Mouse (Mus musculus) limb, embryonic 11.5 days (tissue): ENCODE results near the gene Stum. TPM values are rescaled to one million over a fixed set of nuclear protein-coding genes. Genes with fewer than 3 reads are reported as not detected.

Source experiments
- ATAC-seq: fragments of 200-750 bp; cut with Nextera tagmentation; 2 replicates; pipeline ENCODE4 v1.8.0; 2017; ENCODE audit warnings: low read depth; ENCODE audit not compliant: insufficient number of reproducible peaks, low FRiP score, low TSS enrichment
- DNase-seq: peaks from one replicate; pipeline ENCODE4 v3.0.0-alpha.2; 2015; ENCODE audit warnings: low spot score
- H3K27ac ChIP-seq: fragments of 300-500 bp; sonication (generic); replicated peaks from 2 replicates; pipeline ENCODE4 v1.5.1; 2014; ENCODE audit warnings: low read depth, mild to moderate bottlenecking, low read length
- H3K27me3 ChIP-seq: fragments of 300-500 bp; sonication (generic); 2 replicates; pipeline ENCODE4 v1.6.1; 2014; ENCODE audit warnings: mild to moderate bottlenecking, low read length, mixed read lengths; ENCODE audit not compliant: control insufficient read depth, insufficient read depth
- H3K36me3 ChIP-seq: fragments of 300-500 bp; sonication (generic); 2 replicates; pipeline ENCODE4 v1.6.1; 2014; ENCODE audit warnings: mild to moderate bottlenecking, low read length, moderate library complexity, mixed read lengths; ENCODE audit not compliant: control insufficient read depth, insufficient read depth
- H3K4me1 ChIP-seq: fragments of 300-500 bp; sonication (generic); 2 replicates; pipeline ENCODE4 v1.6.1; 2014; ENCODE audit warnings: low read length, mixed read lengths; ENCODE audit not compliant: control insufficient read depth, insufficient read depth
- H3K4me2 ChIP-seq: fragments of 300-500 bp; sonication (generic); 2 replicates; pipeline ENCODE4 v1.6.1; 2014; ENCODE audit warnings: low read depth, mild to moderate bottlenecking, moderate library complexity; ENCODE audit not compliant: severe bottlenecking
- H3K4me3 ChIP-seq: fragments of 300-500 bp; sonication (generic); 2 replicates; pipeline ENCODE4 v1.5.1; 2014; ENCODE audit warnings: low read depth, low read length
- H3K9ac ChIP-seq: fragments of 300-500 bp; sonication (generic); 2 replicates; pipeline ENCODE4 v1.6.1; 2014; ENCODE audit warnings: mild to moderate bottlenecking, low read length
- H3K9me3 ChIP-seq: fragments of 300-500 bp; sonication (generic); 2 replicates; pipeline ENCODE4 v1.6.1; 2016; ENCODE audit warnings: low read length; ENCODE audit not compliant: control insufficient read depth
- WGBS: fragments of 180-500 bp; shearing (Covaris S2); extraction: QIAGEN DNeasy Blood & Tissue Kit; methylation state at CpG from one replicate; pipeline ENCODE4 v1.1.7; 2014; 5-methylcytosine and 5-hydroxymethylcytosine counted together
- polyA plus RNA-seq: library from polyadenylated mRNA; unstranded; fragments of >200 nt; fragmentation: Nextera tagmentation; extraction: Ambion mirVana; gene quantifications from 2 replicates; pipeline ENCODE4 v1.2.1, GENCODE M21; 2014

Gene Stum
- polyA plus RNA-seq, 1 experiment from 2014 or later: 0.93 TPM

DNA sequence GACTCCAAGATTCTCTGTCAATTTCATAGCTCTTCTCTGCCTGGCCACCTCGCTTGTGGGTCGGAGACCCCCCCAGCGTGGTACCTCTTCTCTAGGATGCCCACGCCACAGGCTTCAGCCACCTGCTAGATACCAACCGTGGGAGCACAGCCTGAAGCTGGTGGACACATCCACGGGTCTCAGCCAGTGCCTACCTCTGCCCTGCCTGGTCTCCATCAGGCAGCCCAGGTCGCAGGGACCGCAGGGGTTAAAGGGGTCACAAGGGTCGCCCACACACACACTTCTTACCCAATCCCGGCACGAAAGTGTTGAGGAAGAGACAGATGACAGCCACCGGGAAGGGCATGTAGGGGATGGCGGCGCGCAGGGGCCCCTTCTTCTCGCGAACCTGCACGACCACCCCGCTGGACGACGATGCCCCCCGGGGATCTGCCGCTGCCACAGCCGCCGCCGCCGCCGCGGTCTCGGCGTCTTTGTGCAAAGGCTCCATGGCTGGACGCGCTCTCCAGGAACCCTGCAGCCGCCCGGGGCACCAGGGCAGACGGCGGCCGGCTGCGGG lies 385 bp downstream of the Stum start:
- peak overlapping the region; percentile 37; the same call in 1 of the 2 replicates for H3K9ac ChIP-seq
- no peak for DNase-seq
- no peaks in the 10 kb centered on the region for H3K9me3 ChIP-seq
- peak overlapping the region; percentile 47 for H3K4me3 ChIP-seq
- H3K36me3 ChIP-seq: no peaks in the 10 kb centered on the region
- H3K27ac ChIP-seq: no peak overlapping the region
- peaks cover 16% of the 10 kb centered on the region for H3K4me1 ChIP-seq
- ATAC-seq: peak; percentile 41
- H3K4me2 ChIP-seq: peak overlapping the region; percentile 90
- H3K27me3 ChIP-seq: peaks cover 26% of the 10 kb centered on the region
- WGBS: 3% methylated on average over 38 of the region's 39 CpGs

DNA sequence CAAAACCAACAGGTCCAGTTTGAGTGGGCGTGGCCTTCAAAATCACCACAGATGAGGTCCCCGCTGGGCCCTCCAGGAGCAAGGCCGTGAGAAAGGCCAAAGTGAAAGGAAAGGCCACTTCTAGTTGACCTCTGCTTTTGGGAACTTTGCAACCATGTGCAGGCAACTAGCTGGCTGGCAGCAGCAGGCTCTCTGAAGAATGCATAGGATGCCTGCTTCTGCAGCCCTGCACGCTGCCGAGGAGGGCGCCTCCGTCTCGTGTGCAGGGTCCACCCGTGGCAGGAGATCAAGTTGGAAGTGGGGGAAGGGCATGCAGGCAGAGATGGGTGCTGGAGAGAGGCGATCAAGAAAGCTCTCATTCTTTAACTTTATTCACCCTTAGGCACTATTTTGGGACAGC lies 1.3 kb downstream of the Stum start:
- DNase-seq: no peak
- no peak for ATAC-seq
- H3K27me3 ChIP-seq: peaks cover 26% of the 10 kb centered on the region
- H3K4me3 ChIP-seq: no peak overlapping the region
- H3K4me2 ChIP-seq: 0 out of 2 replicates have a peak overlapping the region, but pooled peaks have one; percentile 90
- H3K36me3 ChIP-seq: no peaks in the 10 kb centered on the region
- peaks cover 16% of the 10 kb centered on the region for H3K4me1 ChIP-seq
- 19% methylated on average over 10 of the region's 10 CpGs for WGBS
- no peaks in the 10 kb centered on the region for H3K9me3 ChIP-seq
- no peak overlapping the region for H3K9ac ChIP-seq
- no peak overlapping the region for H3K27ac ChIP-seq

DNA sequence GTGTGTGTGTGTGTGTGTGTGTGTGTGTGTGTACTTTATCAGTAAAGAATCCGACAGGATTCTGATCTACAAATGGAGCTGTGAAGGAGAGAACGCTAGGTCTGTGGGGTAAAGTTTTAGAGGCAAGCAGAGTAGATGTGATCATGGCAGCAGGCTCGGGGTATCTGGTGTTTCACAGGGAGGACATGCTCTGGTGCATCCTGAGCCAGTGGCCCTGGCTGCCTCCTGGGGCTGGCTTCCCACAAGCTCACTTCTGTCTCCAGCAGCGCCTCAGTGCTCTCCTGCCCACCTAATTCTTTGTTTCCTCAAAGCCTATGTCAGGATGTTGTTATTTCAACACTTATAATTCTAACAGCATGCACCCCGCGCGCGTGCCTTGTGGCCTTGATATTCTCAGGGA lies 2.0 kb downstream of the Stum start:
- Histone ChIP-seq H3K4me1 (peaks cover 16% of the 10 kb centered on the region), H3K27me3 (peaks cover 26% of the 10 kb centered on the region), H3K9me3 (no peaks in the 10 kb centered on the region), H3K9ac (no peak overlapping the region), H3K27ac (no peak overlapping the region), H3K36me3 (no peaks in the 10 kb centered on the region), H3K4me2 (no peak overlapping the region), H3K4me3 (no peak overlapping the region)
- ATAC-seq (no peak), DNase-seq (no peak)
- 55% methylated on average over 8 of the region's 8 CpGs for WGBS

DNA sequence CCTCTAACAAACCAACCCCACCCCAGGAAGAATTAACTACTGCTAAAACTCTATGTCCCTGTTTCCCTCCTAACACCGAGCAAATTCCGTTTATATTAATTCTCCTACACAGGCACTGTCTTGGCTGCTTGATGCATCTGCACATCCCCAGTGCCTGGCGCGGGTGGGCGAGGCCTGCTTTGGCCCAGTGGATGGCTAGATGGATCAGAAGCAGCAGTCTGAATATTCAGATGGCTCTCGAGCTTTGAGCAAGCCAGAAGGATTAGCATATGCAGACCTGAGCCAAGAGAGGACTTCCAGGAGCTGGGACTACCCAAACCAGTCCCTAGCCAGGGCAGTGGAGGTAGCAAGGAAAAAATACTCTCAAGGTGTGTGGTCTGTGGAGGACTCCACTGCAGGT lies 3.0 kb downstream of the Stum start:
- Histone ChIP-seq H3K4me2 (no peak overlapping the region), H3K9ac (no peak overlapping the region), H3K4me3 (no peak overlapping the region), H3K27me3 (peaks cover 26% of the 10 kb centered on the region), H3K4me1 (peaks cover 16% of the 10 kb centered on the region), H3K36me3 (no peaks in the 10 kb centered on the region), H3K9me3 (no peaks in the 10 kb centered on the region), H3K27ac (no peak overlapping the region)
- DNase-seq: no peak
- no peak for ATAC-seq
- WGBS: 47% methylated on average over 6 of the region's 6 CpGs

DNA sequence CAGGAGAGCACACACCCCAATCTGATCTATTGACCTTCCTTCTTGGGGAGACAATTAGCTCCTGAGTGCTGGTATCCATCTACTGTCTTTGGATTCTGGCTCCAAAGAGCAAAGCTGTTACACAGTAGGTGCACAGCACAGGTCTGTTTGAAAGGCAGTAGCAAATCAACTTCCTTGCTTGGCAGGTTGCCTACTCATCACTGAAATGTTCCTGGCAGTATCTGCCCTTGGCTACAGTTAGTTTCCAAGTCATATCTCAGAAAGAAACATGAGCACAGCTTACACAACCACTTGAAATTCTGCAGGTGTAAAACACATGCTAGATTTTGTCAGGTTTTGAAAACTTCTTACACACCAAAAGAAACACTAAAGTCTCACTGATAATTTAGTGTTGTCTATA lies 9.7 kb downstream of the Stum start:
- H3K27ac ChIP-seq: no peak overlapping the region
- DNase-seq (no peak), ATAC-seq (no peak)
- no peaks in the 10 kb centered on the region for H3K4me1 ChIP-seq
- H3K4me2 ChIP-seq: no peak overlapping the region
- H3K9ac ChIP-seq: no peak overlapping the region
- no peak overlapping the region for H3K4me3 ChIP-seq
- no peaks in the 10 kb centered on the region for H3K27me3 ChIP-seq
- H3K9me3 ChIP-seq: no peaks in the 10 kb centered on the region
- H3K36me3 ChIP-seq: no peaks in the 10 kb centered on the region

DNA sequence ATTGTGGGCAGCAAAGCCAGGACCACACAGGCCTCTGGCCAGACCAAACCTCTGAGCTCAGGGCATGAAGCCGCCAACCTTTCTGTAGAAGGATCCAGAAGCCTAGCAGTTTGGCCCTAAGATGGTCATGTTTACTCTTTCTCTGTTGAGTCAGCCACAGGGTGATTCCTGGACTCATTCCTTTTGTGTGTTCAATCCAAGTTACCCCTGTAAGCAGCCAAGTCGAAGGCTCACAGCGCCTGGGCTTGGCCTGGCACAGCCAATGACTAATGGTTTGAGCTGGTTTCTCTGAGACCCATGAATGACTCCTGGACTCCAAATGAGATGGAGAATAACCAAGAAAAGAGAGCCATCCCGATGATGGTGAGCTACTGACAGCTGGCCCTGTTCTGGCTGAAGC lies 15.3 kb downstream of the Stum start:
- WGBS: 94% methylated on average over 4 of the region's 4 CpGs
- H3K9me3 ChIP-seq: no peaks in the 10 kb centered on the region
- no peaks in the 10 kb centered on the region for H3K27me3 ChIP-seq
- H3K4me3 ChIP-seq: no peak overlapping the region
- DNase-seq (no peak), ATAC-seq (no peak)
- no peaks in the 10 kb centered on the region for H3K36me3 ChIP-seq
- no peak overlapping the region for H3K9ac ChIP-seq
- H3K27ac ChIP-seq: no peak overlapping the region
- no peaks in the 10 kb centered on the region for H3K4me1 ChIP-seq
- no peak overlapping the region for H3K4me2 ChIP-seq

DNA sequence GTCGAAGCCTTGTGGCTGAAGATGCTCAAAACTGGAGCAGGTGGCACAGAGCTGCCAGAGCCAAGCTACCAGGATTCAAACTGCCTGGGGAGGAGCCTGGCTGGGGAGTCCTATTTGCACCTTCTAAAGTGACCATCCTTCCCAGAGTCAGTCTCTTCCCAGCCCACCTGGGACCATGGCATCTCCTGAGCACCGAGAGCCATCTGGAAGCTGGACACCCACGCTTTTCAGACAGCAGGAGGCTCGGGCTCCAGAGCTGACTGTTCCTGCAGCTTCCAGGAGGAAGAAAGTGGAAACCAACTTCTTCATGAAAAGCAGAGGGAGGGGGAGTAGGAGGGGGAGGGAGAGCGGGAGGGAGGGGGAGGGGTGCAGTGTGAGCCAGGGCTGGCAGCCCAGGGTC lies 17.7 kb downstream of the Stum start:
- H3K4me2 ChIP-seq: no peak overlapping the region
- ATAC-seq (no peak), DNase-seq (no peak)
- no peaks in the 10 kb centered on the region for H3K9me3 ChIP-seq
- H3K4me3 ChIP-seq: no peak overlapping the region
- 60% methylated on average over 5 of the region's 5 CpGs for WGBS
- H3K4me1 ChIP-seq: no peaks in the 10 kb centered on the region
- H3K27me3 ChIP-seq: no peaks in the 10 kb centered on the region
- H3K9ac ChIP-seq: no peak overlapping the region
- no peaks in the 10 kb centered on the region for H3K36me3 ChIP-seq
- no peak overlapping the region for H3K27ac ChIP-seq

DNA sequence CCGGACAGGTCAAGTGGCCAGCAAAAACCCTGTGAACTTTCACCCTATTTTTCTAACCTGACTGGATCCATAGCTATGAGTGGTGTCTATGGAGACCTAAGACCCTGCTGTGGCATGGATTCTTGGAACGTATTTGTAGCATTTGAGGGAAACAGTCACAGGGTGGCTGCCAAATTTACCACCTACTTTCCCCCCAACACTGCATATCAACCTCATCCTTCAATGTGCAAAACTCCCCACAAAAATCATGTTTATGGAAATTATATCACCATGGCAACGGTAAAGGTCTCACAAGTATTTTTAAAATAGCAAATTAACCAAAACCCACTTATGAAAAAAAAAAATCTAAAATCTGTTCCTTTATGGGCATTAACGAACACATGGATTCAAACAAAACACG lies 18.9 kb downstream of the Stum start:
- H3K9ac ChIP-seq: no peak overlapping the region
- no peaks in the 10 kb centered on the region for H3K27me3 ChIP-seq
- H3K4me2 ChIP-seq: no peak overlapping the region
- no peaks in the 10 kb centered on the region for H3K36me3 ChIP-seq
- 78% methylated on average over 5 of the region's 5 CpGs for WGBS
- no peaks in the 10 kb centered on the region for H3K4me1 ChIP-seq
- no peak overlapping the region for H3K27ac ChIP-seq
- no peak overlapping the region for H3K4me3 ChIP-seq
- ATAC-seq (no peak), DNase-seq (no peak)
- H3K9me3 ChIP-seq: no peaks in the 10 kb centered on the region

DNA sequence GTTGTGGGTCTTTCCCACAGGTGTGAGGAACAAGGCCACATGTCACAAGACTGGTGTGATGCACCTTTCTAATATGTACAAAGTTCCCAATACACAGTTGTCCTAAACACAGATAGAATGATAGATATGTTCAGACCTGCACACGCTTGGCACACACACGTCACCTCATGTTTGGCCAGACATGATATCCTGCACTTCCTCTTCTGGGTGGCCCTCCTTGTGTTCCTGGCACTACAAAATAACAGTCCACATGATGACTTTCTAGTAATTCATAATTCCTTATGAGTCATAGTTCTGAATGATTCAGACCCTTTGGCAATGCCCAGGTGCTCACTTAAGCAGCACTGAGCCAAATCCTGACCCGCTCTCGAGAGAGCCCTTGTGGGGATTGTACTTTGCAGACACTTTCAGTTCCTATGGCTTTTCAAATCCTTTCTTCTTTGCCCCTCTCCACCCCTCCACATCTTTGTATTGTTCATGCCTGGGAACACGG lies 20.3 kb downstream of the Stum start:
- peaks cover 2% of the 10 kb centered on the region; the same call in 1 of the 2 replicates for H3K4me1 ChIP-seq
- H3K4me3 ChIP-seq: no peak overlapping the region
- H3K27ac ChIP-seq: no peak overlapping the region
- H3K9ac ChIP-seq: no peak overlapping the region
- ATAC-seq: no peak
- H3K27me3 ChIP-seq: no peaks in the 10 kb centered on the region
- H3K4me2 ChIP-seq: no peak overlapping the region
- H3K36me3 ChIP-seq: no peaks in the 10 kb centered on the region
- no peak for DNase-seq
- H3K9me3 ChIP-seq: no peaks in the 10 kb centered on the region
- WGBS: 93% methylated on average over 5 of the region's 5 CpGs
